Mouse (Mus musculus): Measurements from ENCODE around the gene St13.

DNA sequence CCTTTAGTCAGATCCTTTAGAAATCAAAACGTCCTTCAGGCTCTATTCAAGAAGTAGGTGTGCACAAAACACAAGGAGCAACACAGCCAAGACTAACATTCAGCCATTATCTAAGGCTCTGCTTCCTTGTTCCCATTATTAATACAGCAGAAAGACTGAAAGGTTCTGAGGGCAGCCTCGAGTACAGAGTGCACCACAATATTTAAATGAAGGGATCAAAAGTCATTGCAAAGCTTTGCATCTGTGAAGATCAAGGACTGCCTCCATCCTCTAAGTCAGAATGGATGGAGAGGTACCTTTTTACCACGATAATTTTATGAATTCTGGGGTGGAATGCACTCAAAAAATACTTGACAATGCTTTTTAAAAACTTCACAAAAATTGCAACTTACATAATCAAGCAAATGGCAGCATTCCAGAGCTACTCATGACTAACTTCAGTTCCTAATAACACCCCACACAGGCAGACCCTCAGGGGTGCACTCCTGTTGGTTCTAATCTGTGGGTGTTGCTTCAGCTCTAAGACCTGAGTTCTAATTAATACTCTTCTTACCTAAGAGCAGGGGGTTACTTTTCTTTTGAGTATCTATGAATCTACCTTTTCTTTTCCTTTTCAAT is 69.0 kb downstream of the St13 start:
- TF ChIP-seq CTCF (IDR thresholded peaks at IDR 0.05; ENCODE audit: low read depth), result no peak
- no peak for TF ChIP-seq EP300 (IDR thresholded peaks at IDR 0.05; ENCODE audit: low read depth)

All from liver, postnatal 0 days (tissue).